Mouse (Mus musculus) heart, adult 2 months (tissue): Measurements from ENCODE around the gene Cdc20b. TPM values are rescaled to one million over a fixed set of nuclear protein-coding genes. Genes with fewer than 3 reads are reported as not detected.

Experiments
- DNase-seq, 2 experiments: peaks; one replicate each; pipeline ENCODE4 v3.0.0; 2021
- H3K27ac ChIP-seq: fragments of 200-600 bp; 2 replicates; pipeline ENCODE4 v1.8.1; 2022
- H3K27me3 ChIP-seq: fragments of 200-500 bp; 2 replicates; pipeline ENCODE4 v1.6.1; 2012; ENCODE audit warnings: mild to moderate bottlenecking, low read length, inconsistent platforms, mixed read lengths; ENCODE audit not compliant: control insufficient read depth, insufficient read depth
- H3K36me3 ChIP-seq: fragments of 200-500 bp; 2 replicates; pipeline ENCODE4 v1.6.1; 2012; ENCODE audit warnings: low read length, inconsistent platforms; ENCODE audit not compliant: control insufficient read depth, insufficient read depth
- H3K4me1 ChIP-seq: fragments of 200-500 bp; 2 replicates; pipeline ENCODE4 v1.6.1; 2011; ENCODE audit warnings: low read length; ENCODE audit not compliant: control insufficient read depth, insufficient read depth
- H3K4me3 ChIP-seq: fragments of 200-600 bp; 2 replicates; pipeline ENCODE4 v1.8.1; 2022
- H3K79me2 ChIP-seq: fragments of 200-500 bp; replicated peaks from 2 replicates; pipeline ENCODE4 v1.6.1; 2012; ENCODE audit warnings: mild to moderate bottlenecking, inconsistent platforms, low read length, moderate library complexity, mixed read lengths; ENCODE audit not compliant: control insufficient read depth, insufficient read depth
- H3K9ac ChIP-seq: fragments of 200-500 bp; 2 replicates; pipeline ENCODE4 v1.6.1; 2012; ENCODE audit warnings: low read depth, mild to moderate bottlenecking, control low read depth, inconsistent platforms, low read length, mixed read lengths
- CTCF ChIP-seq: fragments of 200-600 bp; IDR thresholded peaks from 2 replicates; pipeline ENCODE4 v1.8.1; 2022; ENCODE audit warnings: antibody characterized with exemption, mild to moderate bottlenecking, moderate library complexity
- EP300 ChIP-seq: fragments of 200-500 bp; IDR thresholded peaks from 2 replicates; pipeline ENCODE4 v1.6.1; 2011; ENCODE audit warnings: low read depth, low read length, control low read depth; ENCODE audit not compliant: insufficient read depth
- POLR2A ChIP-seq: fragments of 200-500 bp; IDR thresholded peaks from 2 replicates; pipeline ENCODE4 v1.6.1; 2011; ENCODE audit warnings: mild to moderate bottlenecking, low read depth, low read length, control low read depth; ENCODE audit not compliant: insufficient read depth
- WGBS: fragments of 180-500 bp; shearing (Covaris S2); methylation state at CpG from one replicate; pipeline ENCODE4 v1.1.7; 2018; 5-methylcytosine and 5-hydroxymethylcytosine counted together
- intact Hi-C: fragments of 180-260 bp; cut with DNase I; formaldehyde crosslinking; loops from one replicate; pipeline ENCODE4 v1.15.1; 2025
- polyA plus RNA-seq: library from polyadenylated mRNA; depleted of rRNA; stranded (reverse); fragments of >200 nt; gene quantifications from 2 replicates; pipeline ENCODE4 v1.2.3, GENCODE M21; 2012
- total RNA-seq, 2 experiments: library from RNA; stranded (reverse); gene quantifications; 2 replicates each; pipeline ENCODE4 v1.2.3; 2021

The Cdc20b gene
- total and polyA plus RNA-seq, 3 experiments = 0.14 TPM; not detected in 2

DNA sequence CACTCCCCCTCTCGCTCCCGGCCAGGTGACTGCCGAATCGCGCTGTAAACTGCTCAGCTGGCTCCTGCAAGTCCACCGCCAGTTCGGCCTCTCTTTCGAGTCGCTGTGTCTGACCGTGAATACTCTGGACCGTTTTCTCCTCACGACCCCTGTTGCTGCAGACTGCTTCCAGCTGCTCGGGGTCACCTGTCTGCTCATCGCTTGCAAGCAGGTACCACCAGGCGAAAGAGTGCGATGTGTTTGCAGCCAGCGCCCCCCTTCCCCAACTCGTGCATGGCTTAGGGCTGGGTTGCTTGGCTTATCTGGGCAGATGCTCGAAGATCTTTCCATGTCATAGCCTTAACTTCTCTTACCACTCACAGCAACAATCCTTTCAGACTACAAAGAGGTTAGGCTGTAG lies 46.0 kb upstream of the Cdc20b start:
- DNase-seq = no peak
- Histone ChIP-seq H3K9ac (no peak overlapping the region), H3K27ac (no peak overlapping the region), H3K27me3 (peaks cover 23% of the 10 kb centered on the region), H3K4me3 (no peak overlapping the region), H3K4me1 (peaks cover 2% of the 10 kb centered on the region; the same call in 1 of the 2 replicates), H3K79me2 (no peaks in the 10 kb centered on the region), H3K36me3 (no peaks in the 10 kb centered on the region)
- TF ChIP-seq POLR2A (no peak), EP300 (no peak), CTCF (no peak)
- 3% methylated on average over 19 of the region's 19 CpGs for WGBS
- intact Hi-C loops = loop anchor here (5.0 kb wide), 1 partner anchor 62 kb away; the partner anchor contains the start of genes Dhx29 and Mtrex

DNA sequence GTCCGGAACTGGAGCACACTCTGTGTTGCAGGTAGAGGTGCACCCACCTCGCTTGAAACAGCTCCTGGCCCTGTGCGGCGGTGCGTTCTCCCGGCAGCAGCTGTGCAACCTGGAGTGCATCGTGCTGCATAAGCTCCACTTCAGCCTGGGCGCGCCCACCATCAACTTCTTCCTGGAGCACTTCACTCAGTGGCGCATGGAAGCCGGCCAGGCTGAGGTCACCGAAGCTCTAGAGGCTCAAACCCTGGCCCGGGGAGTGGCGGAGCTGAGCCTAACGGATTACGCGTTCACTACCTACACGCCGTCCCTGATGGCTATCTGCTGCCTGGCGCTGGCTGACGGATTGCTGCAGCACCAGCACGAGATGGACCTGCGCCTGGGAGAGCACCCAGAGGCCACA lies 45.4 kb upstream of the Cdc20b start:
- Histone ChIP-seq H3K79me2 (no peaks in the 10 kb centered on the region), H3K4me3 (no peak overlapping the region), H3K36me3 (no peaks in the 10 kb centered on the region), H3K4me1 (peaks cover 2% of the 10 kb centered on the region; the same call in 1 of the 2 replicates), H3K9ac (no peak overlapping the region), H3K27ac (no peak overlapping the region), H3K27me3 (peaks cover 26% of the 10 kb centered on the region)
- no peak for TF ChIP-seq EP300
- TF ChIP-seq CTCF = no peak
- TF ChIP-seq POLR2A = no peak
- no peak for DNase-seq
- intact Hi-C loops = loop anchor here (5.0 kb wide), 1 partner anchor 62 kb away; the partner anchor contains the start of genes Dhx29 and Mtrex
- 1% methylated on average over 23 of the region's 23 CpGs for WGBS

DNA sequence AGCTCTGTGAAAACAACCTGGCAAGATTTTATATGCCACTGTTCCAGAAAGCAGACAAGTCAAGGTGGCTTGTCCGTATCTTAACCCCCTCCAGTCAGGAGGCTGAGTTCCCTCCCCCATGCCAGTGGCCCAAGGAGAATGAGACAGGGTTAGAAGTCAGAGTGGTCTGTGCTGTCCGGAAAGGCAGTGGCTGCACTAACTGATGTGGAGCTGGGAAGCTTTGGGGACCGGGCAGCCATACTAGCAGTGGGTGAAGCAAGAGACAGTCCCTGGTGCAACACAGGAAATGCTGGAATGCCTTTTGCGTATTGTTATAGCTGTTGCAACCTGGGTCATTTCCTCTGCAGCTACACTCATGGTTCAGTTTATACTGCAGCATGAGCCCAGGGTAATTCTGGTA lies 44.6 kb upstream of the Cdc20b start:
- H3K27ac ChIP-seq = no peak overlapping the region
- no peaks in the 10 kb centered on the region for H3K36me3 ChIP-seq
- no peak for DNase-seq
- H3K79me2 ChIP-seq = no peaks in the 10 kb centered on the region
- WGBS = 14% methylated on average over 4 of the region's 4 CpGs
- H3K9ac ChIP-seq = no peak overlapping the region
- no peak for TF ChIP-seq CTCF
- no peak for TF ChIP-seq EP300
- no peak for TF ChIP-seq POLR2A
- H3K27me3 ChIP-seq = peaks cover 28% of the 10 kb centered on the region
- H3K4me1 ChIP-seq = peaks cover 2% of the 10 kb centered on the region; the same call in 1 of the 2 replicates
- intact Hi-C loops = no loop called here
- H3K4me3 ChIP-seq = no peak overlapping the region

DNA sequence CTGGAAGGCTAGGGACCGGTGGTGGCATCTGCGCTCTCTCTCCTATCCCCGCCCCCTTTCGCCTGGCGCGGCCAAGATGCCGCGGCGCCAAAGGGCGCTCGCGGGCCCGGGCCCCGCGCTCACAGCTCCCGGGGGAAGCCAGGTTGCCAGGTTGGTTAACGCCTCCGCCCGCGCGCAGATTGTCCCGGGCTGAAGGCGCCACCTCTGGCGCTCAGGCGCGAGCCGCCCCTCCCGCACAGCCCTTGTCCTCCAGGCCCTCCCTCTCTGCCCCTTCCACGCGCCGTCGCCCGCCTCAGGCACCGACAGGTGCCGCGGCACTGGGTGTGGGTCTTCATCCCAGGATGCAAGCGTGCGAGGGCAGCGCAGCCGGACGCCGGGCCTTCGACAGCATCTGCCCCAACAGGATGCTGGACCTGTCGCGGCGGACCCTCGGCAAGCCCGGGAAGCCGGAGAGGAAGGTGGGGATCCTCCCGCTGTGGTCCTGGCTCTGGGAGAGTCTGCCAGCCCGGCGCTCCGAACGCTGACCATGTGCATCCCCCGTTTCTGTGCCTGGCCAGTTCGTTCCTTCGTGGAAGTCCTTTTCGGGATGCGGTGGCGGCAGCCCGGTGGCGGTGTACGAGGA lies 41.3 kb upstream of the Cdc20b start, which contains the start of gene Mcidas:
Gene Mcidas, plus strand, starts transcription at position 315 of the 622 bp plus-strand sequence.
- no peak within 1 kb of the TSS for H3K27ac ChIP-seq
- intact Hi-C loops = no loop called here
- no peaks in the 10 kb centered on the region for H3K36me3 ChIP-seq
- peak in 1 of 2 experiments; percentile 27 for DNase-seq
- TF ChIP-seq EP300 (no peak), CTCF (no peak), POLR2A (no peak)
- no peak within 1 kb of the TSS for H3K4me3 ChIP-seq
- H3K27me3 ChIP-seq = peaks cover 39% of the 10 kb centered on the region
- H3K79me2 ChIP-seq = no peaks in the 10 kb centered on the region
- H3K9ac ChIP-seq = no peak within 1 kb of the TSS
- 1% methylated on average over 62 of the region's 63 CpGs for WGBS
- H3K4me1 ChIP-seq = peaks cover 2% of the 10 kb centered on the region; the same call in 1 of the 2 replicates

DNA sequence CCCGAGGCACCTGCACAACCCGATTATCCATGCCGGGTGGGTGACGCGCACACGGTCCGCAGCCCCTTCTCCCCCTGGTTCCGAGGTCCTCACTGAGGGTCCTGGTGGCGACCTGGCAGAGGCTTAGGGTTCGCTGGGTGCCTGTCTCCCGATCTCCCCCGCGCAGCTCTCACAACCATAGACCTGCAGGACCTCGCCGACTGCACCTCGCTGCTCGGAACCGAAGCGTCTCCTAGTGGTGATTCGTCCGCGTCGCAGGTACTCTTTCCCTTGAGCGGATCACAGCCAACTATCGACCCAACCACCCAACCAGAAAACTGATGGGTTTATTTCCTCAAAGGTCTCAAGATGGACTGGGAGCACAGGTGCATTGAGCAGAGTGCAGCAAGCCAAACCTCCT lies 40.7 kb upstream of the Cdc20b start:
- DNase-seq = peak in 1 of 2 experiments; percentile 41
- peaks cover 37% of the 10 kb centered on the region for H3K27me3 ChIP-seq
- no peak overlapping the region for H3K4me3 ChIP-seq
- no peak overlapping the region for H3K9ac ChIP-seq
- no peaks in the 10 kb centered on the region for H3K36me3 ChIP-seq
- H3K27ac ChIP-seq = no peak overlapping the region
- intact Hi-C loops = no loop called here
- WGBS = 2% methylated on average over 25 of the region's 25 CpGs
- no peaks in the 10 kb centered on the region for H3K4me1 ChIP-seq
- no peaks in the 10 kb centered on the region for H3K79me2 ChIP-seq
- TF ChIP-seq POLR2A (no peak), EP300 (no peak), CTCF (peak; percentile 68)

DNA sequence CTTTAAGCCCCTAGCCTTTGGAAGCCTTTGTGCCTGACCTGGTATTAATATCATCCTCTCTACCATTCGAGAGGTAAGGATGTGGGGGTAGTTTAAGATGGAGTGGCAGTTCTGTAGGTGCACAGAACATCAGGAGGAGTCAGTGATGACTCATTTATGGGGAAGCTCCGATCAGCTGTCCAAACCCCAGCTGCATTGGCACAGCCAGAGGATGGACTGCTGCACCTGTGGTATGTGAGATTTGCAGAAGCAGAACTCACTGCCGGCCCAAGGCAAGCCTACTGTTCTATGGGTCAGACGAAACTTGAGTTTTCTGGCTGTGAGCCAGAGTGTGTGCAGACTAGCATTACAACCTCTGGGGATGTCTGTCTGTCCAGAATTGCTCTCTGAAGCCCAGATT lies 38.5 kb upstream of the Cdc20b start:
- Histone ChIP-seq H3K9ac (no peak overlapping the region), H3K27ac (no peak overlapping the region), H3K4me1 (no peaks in the 10 kb centered on the region), H3K4me3 (no peak overlapping the region), H3K79me2 (no peaks in the 10 kb centered on the region), H3K36me3 (no peaks in the 10 kb centered on the region), H3K27me3 (peaks cover 32% of the 10 kb centered on the region)
- no peak for TF ChIP-seq CTCF
- no peak for TF ChIP-seq EP300
- intact Hi-C loops = no loop called here
- DNase-seq = no peak
- WGBS = 43% methylated on average over 4 of the region's 4 CpGs
